Mouse (Mus musculus) CH12.LX (cell line): ENCODE measurements at regions not wholly inside any gene's neighbourhood (a gene's known extent, or its start where the extent isn't known, plus 50 kb on each side); places are given as distances from the start of the nearest gene placed in this dataset.

Experiments
- DNase-seq: peaks from one replicate; pipeline ENCODE4 v3.0.0-alpha.2; 2013; ENCODE audit errors: extremely low read depth
- H3K27ac ChIP-seq: 2 replicates; pipeline ENCODE4 v1.5.1; 2012; ENCODE audit warnings: low read depth, mild to moderate bottlenecking, control low read depth, moderate library complexity; ENCODE audit not compliant: insufficient read depth
- H3K27me3 ChIP-seq: replicated peaks from 2 replicates; pipeline ENCODE3; 2012; ENCODE audit warnings: inconsistent platforms
- H3K36me3 ChIP-seq, 2 experiments: replicated peaks in 1 of 2; 2 replicates each; pipeline versions ENCODE3 to v1.6.1; 2012; ENCODE audit warnings: inconsistent platforms in 1 of 2, low read length in 1 of 2, mild to moderate bottlenecking in 1 of 2, mixed read lengths in 1 of 2, moderate library complexity in 1 of 2; ENCODE audit not compliant: control insufficient read depth in 1 of 2, insufficient read depth in 1 of 2
- H3K4me1 ChIP-seq, 2 experiments: 2 replicates each; pipeline ENCODE4 v1.6.1; 2012; ENCODE audit warnings: inconsistent platforms in 1 of 2, moderate library complexity in 1 of 2; ENCODE audit not compliant: insufficient read depth in 2 of 2, control insufficient read depth in 1 of 2
- H3K4me2 ChIP-seq: 2 replicates; pipeline ENCODE4 v1.6.1; 2012; ENCODE audit warnings: low read depth, mild to moderate bottlenecking, control low read depth; ENCODE audit not compliant: poor library complexity, insufficient read depth, severe bottlenecking
- H3K4me3 ChIP-seq, 3 experiments: fragments of 150-350 bp in 1 of 3; sonication (generic) in 1 of 3; replicated peaks in 1 of 3; 2 replicates each; pipeline versions ENCODE3 to v1.5.1; 2011 to 2012; ENCODE audit warnings: low read depth in 2 of 3, low read length in 2 of 3, mild to moderate bottlenecking in 2 of 3, moderate library complexity in 2 of 3, control low read depth in 1 of 3, improper control_type of control experiment in 1 of 3, inconsistent platforms in 1 of 3, mixed read lengths in 1 of 3; ENCODE audit not compliant: poor library complexity in 1 of 3
- H3K79me2 ChIP-seq: replicated peaks from 2 replicates; pipeline ENCODE4 v1.6.1; 2012; ENCODE audit warnings: mild to moderate bottlenecking, moderate library complexity; ENCODE audit not compliant: control insufficient read depth, poor library complexity, insufficient read depth, severe bottlenecking; ENCODE audit errors: extremely low read depth
- H3K9ac ChIP-seq: 2 replicates; pipeline ENCODE4 v1.6.1; 2012; ENCODE audit warnings: low read depth, mild to moderate bottlenecking, control low read depth, moderate library complexity; ENCODE audit not compliant: insufficient read depth
- H3K9me3 ChIP-seq: replicated peaks from 2 replicates; pipeline ENCODE3; 2012; ENCODE audit warnings: low read length, inconsistent platforms, mixed read lengths
- CHD1 ChIP-seq: IDR thresholded peaks from 2 replicates; pipeline ENCODE4 v1.6.1; 2012; ENCODE audit warnings: low read depth, low read length, improper control_type of control experiment, inconsistent platforms
- E2F4 ChIP-seq: IDR thresholded peaks from 2 replicates; pipeline ENCODE4 v1.6.1; 2011; ENCODE audit warnings: low read depth, low read length, improper control_type of control experiment; ENCODE audit not compliant: insufficient replicate concordance
- ELF1 ChIP-seq: IDR thresholded peaks from 2 replicates; pipeline ENCODE4 v1.6.1; 2014; ENCODE audit warnings: low read depth, mild to moderate bottlenecking, inconsistent platforms, low read length, improper control_type of control experiment
- GABPA ChIP-seq: IDR thresholded peaks from 2 replicates; pipeline ENCODE4 v1.6.1; 2012; ENCODE audit warnings: low read depth, low read length, improper control_type of control experiment, inconsistent platforms; ENCODE audit not compliant: insufficient replicate concordance
- HCFC1 ChIP-seq: IDR thresholded peaks from 2 replicates; pipeline ENCODE4 v1.6.1; 2012; ENCODE audit warnings: low read depth, mild to moderate bottlenecking, inconsistent platforms, low read length, improper control_type of control experiment
- IRF4 ChIP-seq: IDR thresholded peaks from 2 replicates; pipeline ENCODE4 v1.6.1; 2014; ENCODE audit warnings: low read depth, mild to moderate bottlenecking, inconsistent platforms, low read length, improper control_type of control experiment
- JUN ChIP-seq: IDR thresholded peaks from 2 replicates; pipeline ENCODE4 v1.6.1; 2011; ENCODE audit warnings: low read depth, mild to moderate bottlenecking, low read length, improper control_type of control experiment, moderate library complexity; ENCODE audit not compliant: insufficient read depth
- KAT2A ChIP-seq: IDR thresholded peaks from 2 replicates; pipeline ENCODE4 v1.6.1; 2012; ENCODE audit warnings: low read length, improper control_type of control experiment, inconsistent platforms; ENCODE audit not compliant: insufficient replicate concordance
- MAFK ChIP-seq: IDR thresholded peaks from 2 replicates; pipeline ENCODE4 v1.6.1; 2011; ENCODE audit warnings: low read length, improper control_type of control experiment; ENCODE audit not compliant: insufficient replicate concordance
- MAX ChIP-seq: IDR thresholded peaks from 2 replicates; pipeline ENCODE4 v1.6.1; 2011; ENCODE audit warnings: low read length, improper control_type of control experiment
- MAZ ChIP-seq: IDR thresholded peaks from 2 replicates; pipeline ENCODE4 v1.6.1; 2012; ENCODE audit warnings: low read depth, mild to moderate bottlenecking, inconsistent platforms, low read length, improper control_type of control experiment, moderate library complexity
- MXI1 ChIP-seq: IDR thresholded peaks from 2 replicates; pipeline ENCODE4 v1.6.1; 2011; ENCODE audit warnings: mild to moderate bottlenecking, low read depth, low read length, improper control_type of control experiment
- MYC ChIP-seq: IDR thresholded peaks from 2 replicates; pipeline ENCODE4 v1.6.1; 2011; ENCODE audit warnings: low read depth, mild to moderate bottlenecking, improper control_type of control experiment, low read length
- NELFE ChIP-seq: IDR thresholded peaks from 2 replicates; pipeline ENCODE4 v1.6.1; 2011; ENCODE audit warnings: low read depth, low read length, improper control_type of control experiment
- NRF1 ChIP-seq: IDR thresholded peaks from 2 replicates; pipeline ENCODE4 v1.6.1; 2014; ENCODE audit warnings: low read depth, mild to moderate bottlenecking, inconsistent platforms, low read length, improper control_type of control experiment, moderate library complexity
- PAX5 ChIP-seq: IDR thresholded peaks from 2 replicates; pipeline ENCODE4 v1.6.1; 2012; ENCODE audit warnings: low read length, inconsistent platforms, mixed read lengths
- RAD21 ChIP-seq: IDR thresholded peaks from 2 replicates; pipeline ENCODE4 v1.6.1; 2011; ENCODE audit warnings: low read depth, mild to moderate bottlenecking, low read length, improper control_type of control experiment, moderate library complexity
- RCOR1 ChIP-seq: conservative IDR thresholded peaks from 2 replicates; pipeline ENCODE4 v1.6.1; 2012; ENCODE audit warnings: low read depth, mild to moderate bottlenecking, inconsistent platforms, low read length, improper control_type of control experiment
- SIN3A ChIP-seq: IDR thresholded peaks from 2 replicates; pipeline ENCODE4 v1.6.1; 2012; ENCODE audit warnings: low read length, improper control_type of control experiment, inconsistent platforms
- TCF12 ChIP-seq: IDR thresholded peaks from 2 replicates; pipeline ENCODE4 v1.6.1; 2014; ENCODE audit warnings: low read depth, mild to moderate bottlenecking, inconsistent platforms, low read length, improper control_type of control experiment
- UBTF ChIP-seq: IDR thresholded peaks from 2 replicates; pipeline ENCODE4 v1.6.1; 2012; ENCODE audit warnings: low read depth, mild to moderate bottlenecking, inconsistent platforms, low read length, improper control_type of control experiment, moderate library complexity
- USF1 ChIP-seq: IDR thresholded peaks from 2 replicates; pipeline ENCODE4 v1.6.1; 2014; ENCODE audit warnings: low read depth, mild to moderate bottlenecking, inconsistent platforms, low read length, improper control_type of control experiment
- USF2 ChIP-seq: conservative IDR thresholded peaks from 2 replicates; pipeline ENCODE4 v1.6.1; 2011; ENCODE audit warnings: low read depth, low read length, improper control_type of control experiment
- dilution Hi-C: fragments of 300-500 bp; cut with MboI; formaldehyde crosslinking; loops from 2 replicates; pipeline ENCODE4 v1.14.3; 2020; ENCODE audit warnings: low sequenced_read_pairs; ENCODE audit not compliant: extremely low pct_unique_long_range_greater_than_20kb, extremely low pct_ligation_motif_present
- in situ Hi-C: fragments of 300-500 bp; cut with MboI; formaldehyde crosslinking; loops from 3 replicates; pipeline ENCODE4 v1.14.3; 2019; ENCODE audit warnings: low sequenced_read_pairs, low pct_ligation_motif_present, low pct_unique_long_range_greater_than_20kb, mixed read lengths

- dilution Hi-C loops: no loop called here
- H3K27me3 ChIP-seq: no peaks in the 10 kb centered on the region
- H3K79me2 ChIP-seq: no peaks in the 10 kb centered on the region
- no peak overlapping the region for H3K4me3 ChIP-seq
- TF ChIP-seq GABPA: no peak
- no peak for TF ChIP-seq SIN3A
- no peak for TF ChIP-seq UBTF
- no peak for TF ChIP-seq IRF4
- no peak for TF ChIP-seq USF1
- TF ChIP-seq USF2: no peak
- no peak for TF ChIP-seq MAFK
- TF ChIP-seq, all 38 proteins: peak for 0
- no peak for DNase-seq
- Histone ChIP-seq H3K4me1 (no peaks in the 10 kb centered on the region), H3K27ac (no peak overlapping the region), H3K36me3 (no peaks in the 10 kb centered on the region), H3K4me2 (no peak overlapping the region), H3K9me3 (peaks cover 86% of the 10 kb centered on the region), H3K9ac (no peak overlapping the region)
- in situ Hi-C loops: no loop called here
Observed at GRCm38 (mm10) chr5:119557071-119557470, 113.4 kb upstream of the Tbx3 start.

GRCm38 (mm10) chr5:119559696-119560095 lies 110.8 kb upstream of the Tbx3 start:
- Histone ChIP-seq H3K36me3 (no peaks in the 10 kb centered on the region), H3K27ac (no peak overlapping the region), H3K4me3 (no peak overlapping the region), H3K79me2 (no peaks in the 10 kb centered on the region), H3K4me2 (no peak overlapping the region), H3K9me3 (peaks cover 83% of the 10 kb centered on the region), H3K27me3 (no peaks in the 10 kb centered on the region), H3K9ac (no peak overlapping the region), H3K4me1 (no peaks in the 10 kb centered on the region)
- dilution Hi-C loops (no loop called here), in situ Hi-C loops (no loop called here)
- DNase-seq: no peak
- TF ChIP-seq USF2: no peak
- TF ChIP-seq E2F4: no peak
- TF ChIP-seq ELF1: no peak
- no peak for TF ChIP-seq JUN
- TF ChIP-seq MAX: no peak
- no peak for TF ChIP-seq NRF1
- TF ChIP-seq PAX5: no peak
- TF ChIP-seq TCF12: no peak
- TF ChIP-seq RCOR1: no peak
- TF ChIP-seq MYC: no peak
- no peak for TF ChIP-seq CHD1
- TF ChIP-seq MXI1: no peak
- no peak for TF ChIP-seq RAD21
- no peak for TF ChIP-seq KAT2A
- TF ChIP-seq HCFC1: no peak
- no peak for TF ChIP-seq MAZ
- no peak for TF ChIP-seq MAFK
- TF ChIP-seq GABPA: no peak
- TF ChIP-seq NELFE: no peak
